Mouse (Mus musculus) lung, adult 2 months (tissue): Measurements from ENCODE around the gene Nhp2. TPM values are rescaled to one million over a fixed set of nuclear protein-coding genes. Genes with fewer than 3 reads are reported as not detected.

Experiments used
- DNase-seq: peaks from one replicate; pipeline ENCODE4 v3.0.0; 2022
- H3K4me1 ChIP-seq: fragments of 200-500 bp; 2 replicates; pipeline ENCODE4 v1.6.1; 2011; ENCODE audit warnings: low read length; ENCODE audit not compliant: control insufficient read depth, insufficient read depth
- H3K4me3 ChIP-seq: fragments of 200-500 bp; replicated peaks from 2 replicates; pipeline ENCODE3; 2011; ENCODE audit warnings: low read depth, mild to moderate bottlenecking, control low read depth, low read length; ENCODE audit errors: extremely low read depth
- CTCF ChIP-seq: fragments of 200-500 bp; IDR thresholded peaks from 2 replicates; pipeline ENCODE4 v1.5.1; 2011; ENCODE audit warnings: mild to moderate bottlenecking, low read length, control low read depth; ENCODE audit not compliant: insufficient read depth
- POLR2A ChIP-seq: fragments of 200-500 bp; IDR thresholded peaks from 2 replicates; pipeline ENCODE4 v1.6.1; 2011; ENCODE audit warnings: low read depth, mild to moderate bottlenecking, control low read depth, low read length, borderline replicate concordance; ENCODE audit errors: extremely low read depth
- WGBS: fragments of 180-500 bp; shearing (Covaris S2); methylation state at CpG from one replicate; pipeline ENCODE4 v1.1.7; 2018; 5-methylcytosine and 5-hydroxymethylcytosine counted together
- polyA plus RNA-seq: library from polyadenylated mRNA; depleted of rRNA; stranded (reverse); fragments of >200 nt; gene quantifications from 2 replicates; pipeline ENCODE4 v1.2.3, GENCODE M21; 2012

Gene Nhp2
- polyA plus RNA-seq, 1 experiment, result 33.3 TPM

GRCm38 (mm10) chr11:51650261-51650660 is 30.7 kb downstream of the Nhp2 start:
- no peak for DNase-seq
- WGBS, result 1% methylated on average over 30 of the region's 30 CpGs

GRCm38 (mm10) chr11:51650691-51651515 is 31.4 kb downstream of the Nhp2 start, which contains the start of the genes N4bp3 and D930048N14Rik:
TSS of gene N4bp3 (minus strand) at chr11:51650842.
TSS of gene D930048N14Rik (plus strand) at chr11:51650954.
- 2% methylated on average over 69 of the region's 70 CpGs for WGBS
- TF ChIP-seq CTCF (no peak), POLR2A (peak; percentile 59)
- peaks cover 6% of the 10 kb centered on the region; the same call in 1 of the 2 replicates for H3K4me1 ChIP-seq
- peak within 1 kb of the TSS; percentile 72 for H3K4me3 ChIP-seq
- DNase-seq, result peak; percentile 82

More at GRCm38 (mm10) chr11:51650261-51650660, 30.7 kb downstream of the Nhp2 start:
- peaks cover 10% of the 10 kb centered on the region; the same call in 1 of the 2 replicates for H3K4me1 ChIP-seq
- peak overlapping the region; percentile 72 for H3K4me3 ChIP-seq
- TF ChIP-seq POLR2A (0 out of 2 replicates have a peak, but pooled peaks have one; percentile 10), CTCF (no peak)

GRCm38 (mm10) chr11:51652889-51653418 is 33.4 kb downstream of the Nhp2 start:
- Histone ChIP-seq H3K4me3 (no peak overlapping the region), H3K4me1 (peaks cover 3% of the 10 kb centered on the region; the same call in 1 of the 2 replicates)
- no peak for DNase-seq
- TF ChIP-seq POLR2A (no peak), CTCF (no peak)
- 93% methylated on average over 4 of the region's 4 CpGs for WGBS

- Histone ChIP-seq H3K4me3 (no peak overlapping the region), H3K4me1 (peaks cover 9% of the 10 kb centered on the region)
- no peak for DNase-seq
- 85% methylated on average over 6 of the region's 6 CpGs for WGBS
- TF ChIP-seq CTCF (no peak), POLR2A (no peak)
Measured at GRCm38 (mm10) chr11:51653736-51654135, 34.2 kb downstream of the Nhp2 start.

GRCm38 (mm10) chr11:51654891-51655290 is 35.4 kb downstream of the Nhp2 start:
- no peak for DNase-seq
- 81% methylated on average over 3 of the region's 3 CpGs for WGBS
- TF ChIP-seq CTCF (no peak), POLR2A (no peak)
- H3K4me1 ChIP-seq, result peaks cover 12% of the 10 kb centered on the region
- no peak overlapping the region for H3K4me3 ChIP-seq

GRCm38 (mm10) chr11:51656798-51657521 is 37.4 kb downstream of the Nhp2 start:
- TF ChIP-seq CTCF, result no peak
- no peak for TF ChIP-seq POLR2A
- Histone ChIP-seq H3K4me3 (no peak overlapping the region), H3K4me1 (peaks cover 12% of the 10 kb centered on the region)
- no peak for DNase-seq
- 62% methylated on average over 10 of the region's 10 CpGs for WGBS

- WGBS, result 26% methylated on average over 7 of the region's 7 CpGs
Measured at GRCm38 (mm10) chr11:51658291-51658690, 38.8 kb downstream of the Nhp2 start.

GRCm38 (mm10) chr11:51658705-51659104 is 39.2 kb downstream of the Nhp2 start:
- no peak overlapping the region for H3K4me3 ChIP-seq
- no peak for DNase-seq
- H3K4me1 ChIP-seq, result peaks cover 12% of the 10 kb centered on the region
- TF ChIP-seq CTCF, result no peak
- no peak for TF ChIP-seq POLR2A
- 23% methylated on average over 6 of the region's 6 CpGs for WGBS

More at GRCm38 (mm10) chr11:51658291-51658690, 38.8 kb downstream of the Nhp2 start:
- DNase-seq, result no peak
- no peak overlapping the region for H3K4me3 ChIP-seq
- TF ChIP-seq CTCF (no peak), POLR2A (no peak)
- H3K4me1 ChIP-seq, result peaks cover 12% of the 10 kb centered on the region

GRCm38 (mm10) chr11:51661867-51662365 is 42.4 kb downstream of the Nhp2 start:
- no peak for TF ChIP-seq CTCF
- TF ChIP-seq POLR2A, result no peak
- no peak for DNase-seq
- Histone ChIP-seq H3K4me3 (no peak overlapping the region), H3K4me1 (peaks cover 9% of the 10 kb centered on the region)
- WGBS, result 86% methylated on average over 16 of the region's 16 CpGs
